Mouse (Mus musculus) testis, adult 2 months (tissue): ENCODE data around the gene 1110051M20Rik.

Experiments used
- CTCF ChIP-seq: fragments of 200-500 bp; IDR thresholded peaks from 2 replicates; pipeline ENCODE4 v1.5.1; 2012; ENCODE audit warnings: low read depth, mild to moderate bottlenecking, inconsistent platforms, low read length, moderate library complexity; ENCODE audit not compliant: control insufficient read depth, insufficient read depth, insufficient replicate concordance
- POLR2A ChIP-seq: fragments of 200-500 bp; IDR thresholded peaks from 2 replicates; pipeline ENCODE4 v1.6.1; 2012; ENCODE audit warnings: low read depth, mild to moderate bottlenecking, inconsistent platforms, low read length, moderate library complexity; ENCODE audit not compliant: control insufficient read depth

DNA sequence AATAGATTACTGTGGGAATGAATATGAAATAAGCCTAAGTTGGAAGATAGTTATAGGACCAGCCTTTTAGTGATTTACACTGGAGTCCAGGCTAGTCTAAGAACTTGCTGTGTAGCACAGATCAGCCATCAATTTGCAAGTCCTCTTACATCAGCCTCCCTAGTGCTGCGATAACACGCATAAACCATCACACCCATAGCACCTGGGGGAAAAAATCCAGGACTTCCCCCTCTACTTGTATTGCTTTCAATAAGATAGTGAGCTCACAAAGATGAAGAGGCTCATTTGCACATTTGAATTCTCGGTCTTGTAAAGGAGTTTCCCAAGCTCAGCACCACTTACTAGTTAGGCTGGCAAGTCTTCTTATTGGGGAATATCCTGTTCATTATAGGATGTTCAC is 9.9 kb upstream of the 1110051M20Rik start:
- no peak for TF ChIP-seq POLR2A
- no peak for TF ChIP-seq CTCF
